Mouse (Mus musculus): ENCODE data around the gene Ak5. TPM values are rescaled to one million over a fixed set of nuclear protein-coding genes. Genes with fewer than 3 reads are reported as not detected.

Gene Ak5
- polyA plus RNA-seq, 1 experiment, result 3.3 TPM

- H3K27ac ChIP-seq (ENCODE audit: insufficient read depth, low read depth, low read length), result no peak overlapping the region
- no peaks in the 10 kb centered on the region for H3K4me1 ChIP-seq (ENCODE audit: control insufficient read depth, insufficient read depth, low read length)
- no peak overlapping the region for H3K4me3 ChIP-seq (ENCODE audit: insufficient read depth, low read depth, low read length)
- H3K36me3 ChIP-seq (ENCODE audit: control insufficient read depth, insufficient read depth, low read length), result peaks cover 4% of the 10 kb centered on the region; the same call in 1 of the 2 replicates
- H3K27me3 ChIP-seq (replicated peaks; ENCODE audit: control insufficient read depth, insufficient read depth, low read length), result no peaks in the 10 kb centered on the region
- no peak for TF ChIP-seq CTCF (conservative IDR thresholded peaks at IDR 0.05; ENCODE audit: insufficient read depth, insufficient read length, low read depth, low read length)
- DNase-seq, result no peak
- WGBS, result 62% methylated on average over 1 of the region's 1 CpGs
Measured at GRCm38 (mm10) chr3:152446966-152447365, 221.2 kb downstream of the Ak5 start.

- H3K4me1 ChIP-seq (ENCODE audit: control insufficient read depth, insufficient read depth, low read length), result no peaks in the 10 kb centered on the region
- no peak for DNase-seq
- H3K27me3 ChIP-seq (replicated peaks; ENCODE audit: control insufficient read depth, insufficient read depth, low read length), result no peaks in the 10 kb centered on the region
- H3K36me3 ChIP-seq (ENCODE audit: control insufficient read depth, insufficient read depth, low read length), result no peaks in the 10 kb centered on the region
- no peak overlapping the region for H3K27ac ChIP-seq (ENCODE audit: insufficient read depth, low read depth, low read length)
- 57% methylated on average over 3 of the region's 3 CpGs for WGBS
- TF ChIP-seq CTCF (conservative IDR thresholded peaks at IDR 0.05; ENCODE audit: insufficient read depth, insufficient read length, low read depth, low read length) (no peak), POLR2A (IDR thresholded peaks at IDR 0.05; ENCODE audit: low read depth, low read length) (no peak)
- H3K4me3 ChIP-seq (ENCODE audit: insufficient read depth, low read depth, low read length), result no peak overlapping the region
Measured at GRCm38 (mm10) chr3:152444114-152444513, 224.0 kb downstream of the Ak5 start.

DNA sequence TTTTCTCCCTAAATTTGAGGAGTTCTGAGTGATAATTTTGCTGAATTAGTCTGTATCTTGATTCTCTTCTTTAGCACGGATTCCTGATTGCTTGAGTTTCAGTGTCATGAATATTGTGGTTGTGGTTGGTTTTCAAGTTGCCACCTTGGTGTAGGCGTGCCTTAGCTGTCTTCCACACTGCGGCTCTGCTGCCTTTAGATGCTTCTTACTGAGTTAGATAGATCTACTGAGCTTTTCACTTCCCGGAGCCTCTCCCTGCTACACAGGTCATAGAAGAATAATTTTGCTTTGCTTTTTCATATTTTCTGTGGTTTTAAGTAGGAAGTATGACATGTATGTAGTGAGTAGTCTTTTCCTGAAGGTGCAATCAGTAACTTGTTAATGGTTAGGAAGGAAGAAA is 225.4 kb downstream of the Ak5 start:
- DNase-seq, result no peak
- H3K36me3 ChIP-seq (ENCODE audit: control insufficient read depth, insufficient read depth, low read length), result no peaks in the 10 kb centered on the region
- no peak for TF ChIP-seq CTCF (conservative IDR thresholded peaks at IDR 0.05; ENCODE audit: insufficient read depth, insufficient read length, low read depth, low read length)
- TF ChIP-seq POLR2A (IDR thresholded peaks at IDR 0.05; ENCODE audit: low read depth, low read length), result no peak
- no peak overlapping the region for H3K4me3 ChIP-seq (ENCODE audit: insufficient read depth, low read depth, low read length)
- 0 out of 2 replicates have a peak, but pooled peaks cover 3% of the 10 kb centered on the region for H3K4me1 ChIP-seq (ENCODE audit: control insufficient read depth, insufficient read depth, low read length)
- WGBS, result 82% methylated on average over 4 of the region's 4 CpGs
- no peak overlapping the region for H3K27ac ChIP-seq (ENCODE audit: insufficient read depth, low read depth, low read length)
- no peaks in the 10 kb centered on the region for H3K27me3 ChIP-seq (replicated peaks; ENCODE audit: control insufficient read depth, insufficient read depth, low read length)

DNA sequence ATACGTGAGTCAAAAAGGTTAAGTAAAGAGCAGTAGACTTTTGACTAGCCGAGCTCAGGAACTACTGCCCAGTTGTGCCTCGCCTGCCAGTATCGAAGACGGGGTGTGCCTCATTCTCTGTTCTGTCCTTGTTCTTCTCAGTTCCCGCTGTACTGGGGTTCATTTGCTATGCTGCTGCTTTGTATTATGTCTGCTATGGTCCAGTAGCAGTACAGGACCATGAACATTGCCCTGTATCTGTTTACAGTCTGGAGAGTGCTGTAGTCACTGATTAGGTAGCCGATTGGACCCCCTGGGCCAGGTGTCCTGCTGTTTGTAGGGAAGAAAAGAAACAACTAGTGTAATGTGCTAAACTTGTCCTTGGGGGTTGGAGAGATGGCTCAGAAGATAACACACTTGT is 230.1 kb downstream of the Ak5 start:
- Histone ChIP-seq H3K4me1 (ENCODE audit: control insufficient read depth, insufficient read depth, low read length) (peaks cover 9% of the 10 kb centered on the region; the same call in 1 of the 2 replicates), H3K36me3 (ENCODE audit: control insufficient read depth, insufficient read depth, low read length) (no peaks in the 10 kb centered on the region), H3K27ac (ENCODE audit: insufficient read depth, low read depth, low read length) (peak overlapping the region; percentile 30; the same call in 1 of the 2 replicates), H3K4me3 (ENCODE audit: insufficient read depth, low read depth, low read length) (no peak overlapping the region), H3K27me3 (replicated peaks; ENCODE audit: control insufficient read depth, insufficient read depth, low read length) (no peaks in the 10 kb centered on the region)
- TF ChIP-seq CTCF (conservative IDR thresholded peaks at IDR 0.05; ENCODE audit: insufficient read depth, insufficient read length, low read depth, low read length), result no peak
- no peak for TF ChIP-seq POLR2A (IDR thresholded peaks at IDR 0.05; ENCODE audit: low read depth, low read length)
- peak; percentile 45 for DNase-seq
- WGBS, result 62% methylated on average over 7 of the region's 7 CpGs

- Histone ChIP-seq H3K27me3 (replicated peaks; ENCODE audit: control insufficient read depth, insufficient read depth, low read length) (no peaks in the 10 kb centered on the region), H3K4me1 (ENCODE audit: control insufficient read depth, insufficient read depth, low read length) (peaks cover 9% of the 10 kb centered on the region; the same call in 1 of the 2 replicates), H3K36me3 (ENCODE audit: control insufficient read depth, insufficient read depth, low read length) (no peaks in the 10 kb centered on the region), H3K4me3 (ENCODE audit: insufficient read depth, low read depth, low read length) (no peak overlapping the region), H3K27ac (ENCODE audit: insufficient read depth, low read depth, low read length) (no peak overlapping the region)
- no peak for TF ChIP-seq POLR2A (IDR thresholded peaks at IDR 0.05; ENCODE audit: low read depth, low read length)
- no peak for TF ChIP-seq CTCF (conservative IDR thresholded peaks at IDR 0.05; ENCODE audit: insufficient read depth, insufficient read length, low read depth, low read length)
- DNase-seq, result no peak
Measured at GRCm38 (mm10) chr3:152435590-152435989, 232.6 kb downstream of the Ak5 start.

- Histone ChIP-seq H3K36me3 (ENCODE audit: control insufficient read depth, insufficient read depth, low read length) (peaks cover 1% of the 10 kb centered on the region; the same call in 1 of the 2 replicates), H3K4me3 (ENCODE audit: insufficient read depth, low read depth, low read length) (no peak overlapping the region), H3K27ac (ENCODE audit: insufficient read depth, low read depth, low read length) (no peak overlapping the region), H3K27me3 (replicated peaks; ENCODE audit: control insufficient read depth, insufficient read depth, low read length) (no peaks in the 10 kb centered on the region), H3K4me1 (ENCODE audit: control insufficient read depth, insufficient read depth, low read length) (peaks cover 6% of the 10 kb centered on the region; the same call in 1 of the 2 replicates)
- TF ChIP-seq POLR2A (IDR thresholded peaks at IDR 0.05; ENCODE audit: low read depth, low read length) (no peak), CTCF (conservative IDR thresholded peaks at IDR 0.05; ENCODE audit: insufficient read depth, insufficient read length, low read depth, low read length) (no peak)
- 94% methylated on average over 7 of the region's 7 CpGs for WGBS
- DNase-seq, result no peak
Measured at GRCm38 (mm10) chr3:152432677-152433076, 235.5 kb downstream of the Ak5 start.

- TF ChIP-seq CTCF (conservative IDR thresholded peaks at IDR 0.05; ENCODE audit: insufficient read depth, insufficient read length, low read depth, low read length), result no peak
- TF ChIP-seq POLR2A (IDR thresholded peaks at IDR 0.05; ENCODE audit: low read depth, low read length), result no peak
- DNase-seq, result no peak
- H3K4me3 ChIP-seq (ENCODE audit: insufficient read depth, low read depth, low read length), result no peak overlapping the region
- no peaks in the 10 kb centered on the region for H3K4me1 ChIP-seq (ENCODE audit: control insufficient read depth, insufficient read depth, low read length)
- no peak overlapping the region for H3K27ac ChIP-seq (ENCODE audit: insufficient read depth, low read depth, low read length)
- WGBS, result 89% methylated on average over 8 of the region's 8 CpGs
- peaks cover 4% of the 10 kb centered on the region for H3K36me3 ChIP-seq (ENCODE audit: control insufficient read depth, insufficient read depth, low read length)
- H3K27me3 ChIP-seq (replicated peaks; ENCODE audit: control insufficient read depth, insufficient read depth, low read length), result no peaks in the 10 kb centered on the region
Measured at GRCm38 (mm10) chr3:152428925-152429324, 239.2 kb downstream of the Ak5 start.

Other genes with a start within 250 kb of the Ak5 start
- 13.4 and 14.9 TPM in 2 replicates for gene Pigk, start 45.7 kb upstream of the Ak5 start, polyA plus RNA-seq (2012; rRNA removed)